Mouse (Mus musculus) heart, embryonic 13.5 days (tissue): ENCODE data around the gene Fbxl21. TPM values are rescaled to one million over a fixed set of nuclear protein-coding genes. Genes with fewer than 3 reads are reported as not detected.
A peak's percentile ranks its signal among the peaks of the same experiment; 100 is the strongest.

Source experiments
- ATAC-seq: fragments of 200-750 bp; cut with Nextera tagmentation; 2 replicates; pipeline ENCODE4 v1.8.0; 2017; ENCODE audit warnings: moderate TSS enrichment; ENCODE audit not compliant: insufficient number of reproducible peaks, low FRiP score, low TSS enrichment; ENCODE audit errors: extremely low read depth
- H3K27ac ChIP-seq: fragments of 300-500 bp; sonication (generic); replicated peaks from 2 replicates; pipeline ENCODE4 v1.5.1; 2015; ENCODE audit warnings: moderate library complexity, mild to moderate bottlenecking, inconsistent platforms
- H3K27me3 ChIP-seq: fragments of 300-500 bp; sonication (generic); replicated peaks from 2 replicates; pipeline ENCODE4 v1.6.1; 2015; ENCODE audit warnings: mild to moderate bottlenecking, inconsistent platforms
- H3K36me3 ChIP-seq: fragments of 300-500 bp; sonication (generic); 2 replicates; pipeline ENCODE4 v1.6.1; 2015; ENCODE audit warnings: mild to moderate bottlenecking, inconsistent platforms
- H3K4me1 ChIP-seq: fragments of 300-500 bp; sonication (generic); 2 replicates; pipeline ENCODE4 v1.6.1; 2015; ENCODE audit warnings: inconsistent platforms
- H3K4me2 ChIP-seq: fragments of 300-500 bp; sonication (generic); 2 replicates; pipeline ENCODE4 v1.6.1; 2015; ENCODE audit warnings: inconsistent platforms, mild to moderate bottlenecking, moderate library complexity
- H3K4me3 ChIP-seq: fragments of 300-500 bp; sonication (generic); 2 replicates; pipeline ENCODE4 v1.5.1; 2015; ENCODE audit warnings: moderate library complexity, mild to moderate bottlenecking, inconsistent platforms
- H3K9ac ChIP-seq: fragments of 300-500 bp; sonication (generic); 2 replicates; pipeline ENCODE4 v1.6.1; 2015; ENCODE audit warnings: inconsistent platforms, mild to moderate bottlenecking, moderate library complexity
- H3K9me3 ChIP-seq: fragments of 300-500 bp; sonication (generic); 2 replicates; pipeline ENCODE4 v1.6.1; 2016; ENCODE audit warnings: inconsistent platforms
- WGBS: fragments of 180-500 bp; shearing (Covaris S2); methylation state at CpG from one replicate; pipeline ENCODE4 v1.1.7; 2015; ENCODE audit warnings: mixed read lengths; 5-methylcytosine and 5-hydroxymethylcytosine counted together
- polyA plus RNA-seq: library from polyadenylated mRNA; unstranded; fragments of >200 nt; fragmentation: Nextera tagmentation; extraction: Ambion mirVana; gene quantifications from 2 replicates; pipeline ENCODE4 v1.2.1, GENCODE M21; 2015

Gene Fbxl21
- polyA plus RNA-seq, result 1.1 and 1.6 TPM in 2 replicates

DNA sequence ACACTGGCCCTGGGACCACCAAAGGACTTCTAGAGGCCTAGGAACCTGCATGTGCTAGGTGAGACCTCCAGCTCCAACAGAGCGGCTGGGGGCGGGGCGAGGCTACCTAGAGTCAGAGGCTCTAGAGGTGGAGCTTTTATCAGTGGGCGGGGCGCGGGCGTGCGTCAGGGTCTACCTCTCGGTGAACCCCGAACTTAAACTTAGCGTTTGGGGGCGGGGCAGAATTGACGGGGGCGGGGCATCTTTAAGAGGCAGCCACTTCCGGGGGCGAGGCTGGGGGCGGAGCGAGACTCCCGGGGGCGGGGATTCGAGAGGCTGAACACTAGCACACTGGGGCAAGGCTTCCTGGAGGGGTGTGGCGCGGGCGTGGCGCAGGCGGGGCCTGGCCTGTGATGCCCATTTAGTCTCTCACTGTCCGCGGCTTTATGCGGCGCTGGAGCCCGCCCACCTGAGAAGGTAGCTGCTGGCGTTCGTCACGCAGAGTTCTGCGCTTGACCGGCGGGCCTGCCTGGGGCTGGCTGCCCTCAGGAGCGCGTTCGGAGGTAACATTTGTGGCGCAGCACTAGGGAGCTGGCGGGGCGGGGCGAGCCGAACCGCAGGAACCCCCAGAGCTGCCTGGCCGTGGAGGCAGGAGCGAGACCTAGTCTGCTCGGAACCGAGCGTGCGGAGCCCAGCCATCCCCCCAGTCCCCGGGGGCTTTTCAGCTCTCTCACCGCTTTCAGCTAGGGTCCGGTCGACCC, at the start of gene Fbxl21:
Gene Fbxl21 (plus strand): TSS at position 392 of the 740 bp plus-strand sequence.
- Histone ChIP-seq H3K4me3 (peak within 1 kb of the TSS; percentile 78), H3K4me1 (peaks cover 3% of the 10 kb centered on the region)
- ATAC-seq, result peak; percentile 97

DNA sequence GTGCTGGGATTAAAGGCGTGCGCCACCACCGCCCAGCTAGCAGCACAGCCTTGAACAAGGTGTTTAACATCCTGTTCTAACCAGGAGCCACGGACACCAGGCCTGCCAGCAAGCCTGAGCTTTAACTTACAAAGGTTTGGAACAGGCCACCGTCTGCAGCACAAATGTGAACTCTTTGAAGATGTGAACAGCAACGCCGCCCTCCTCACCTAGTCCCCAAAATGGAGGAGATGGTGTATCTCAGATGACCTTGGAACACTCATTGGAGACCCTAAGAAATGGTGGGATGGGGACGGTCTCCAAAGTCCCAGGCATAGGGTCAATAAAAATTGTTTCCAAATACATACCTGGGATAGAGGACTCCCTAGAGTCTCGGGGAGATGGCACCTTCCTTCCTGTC, 49.6 kb upstream of the Fbxl21 start:
- no peak for ATAC-seq
- H3K4me3 ChIP-seq, result no peak overlapping the region
- WGBS, result 80% methylated on average over 9 of the region's 9 CpGs
- no peak overlapping the region for H3K27ac ChIP-seq
- H3K4me1 ChIP-seq, result peaks cover 7% of the 10 kb centered on the region
- H3K9ac ChIP-seq, result no peak overlapping the region
- no peaks in the 10 kb centered on the region for H3K36me3 ChIP-seq
- peaks cover 19% of the 10 kb centered on the region for H3K27me3 ChIP-seq
- no peaks in the 10 kb centered on the region for H3K9me3 ChIP-seq
- H3K4me2 ChIP-seq, result no peak overlapping the region

More for the DNA sequence above, at the start of gene Fbxl21:
- Histone ChIP-seq H3K9ac (peak within 1 kb of the TSS; percentile 84), H3K27ac (0 out of 2 replicates have a peak within 1 kb of the TSS, but pooled peaks have one; percentile 21), H3K9me3 (no peaks in the 10 kb centered on the region), H3K4me2 (peak within 1 kb of the TSS; percentile 99), H3K27me3 (no peaks in the 10 kb centered on the region), H3K36me3 (no peaks in the 10 kb centered on the region)
- WGBS, result 2% methylated on average over 56 of the region's 56 CpGs

DNA sequence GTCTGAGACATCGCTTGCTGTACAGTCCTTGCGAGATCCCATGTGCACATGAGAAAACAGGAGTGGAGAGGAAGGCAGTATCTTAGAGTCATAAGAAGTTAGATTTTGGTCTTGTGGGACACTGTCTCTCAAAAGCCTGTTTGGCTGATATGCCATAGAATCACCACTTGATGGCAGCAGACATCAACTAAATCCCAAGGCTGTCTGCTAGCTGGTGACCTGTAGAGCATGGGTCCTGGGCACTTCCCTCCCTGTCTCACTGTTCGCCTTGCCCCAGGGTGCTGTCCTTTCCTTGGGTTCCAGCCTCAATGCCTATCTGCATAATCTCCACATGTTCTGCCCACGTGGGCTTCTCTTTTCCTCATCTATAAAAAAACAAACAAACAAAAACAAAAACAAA, 46.9 kb upstream of the Fbxl21 start:
- no peak overlapping the region for H3K27ac ChIP-seq
- H3K4me2 ChIP-seq, result no peak overlapping the region
- no peak overlapping the region for H3K4me3 ChIP-seq
- no peak overlapping the region for H3K9ac ChIP-seq
- H3K27me3 ChIP-seq, result peaks cover 19% of the 10 kb centered on the region
- 24% methylated on average over 4 of the region's 4 CpGs for WGBS
- no peak for ATAC-seq
- H3K4me1 ChIP-seq, result peaks cover 11% of the 10 kb centered on the region
- no peaks in the 10 kb centered on the region for H3K9me3 ChIP-seq
- H3K36me3 ChIP-seq, result no peaks in the 10 kb centered on the region

DNA sequence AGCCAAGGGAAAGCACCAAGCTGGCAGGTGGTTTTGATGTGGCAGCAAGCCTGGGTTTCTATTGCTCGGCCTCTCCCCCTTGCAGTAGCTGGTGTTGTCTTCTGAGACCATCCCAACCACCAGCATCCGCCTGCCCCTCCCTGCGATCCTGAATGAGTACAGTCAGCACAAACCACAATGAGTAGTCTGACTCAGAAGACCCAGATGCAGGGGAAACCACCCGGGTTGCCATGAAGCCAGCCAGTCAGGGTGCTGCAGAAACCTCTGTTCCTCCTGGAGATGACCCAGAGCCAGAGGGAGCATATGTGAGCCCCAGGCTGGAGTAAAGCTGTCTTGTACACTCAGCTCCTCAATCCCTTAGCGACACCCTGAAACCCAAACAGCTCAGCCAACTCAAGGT, 45.5 kb upstream of the Fbxl21 start:
- Histone ChIP-seq H3K4me2 (no peak overlapping the region), H3K27ac (no peak overlapping the region), H3K9me3 (no peaks in the 10 kb centered on the region), H3K9ac (no peak overlapping the region), H3K4me3 (no peak overlapping the region), H3K27me3 (peaks cover 19% of the 10 kb centered on the region; the same call in 1 of the 2 replicates), H3K36me3 (no peaks in the 10 kb centered on the region), H3K4me1 (peaks cover 11% of the 10 kb centered on the region)
- no peak for ATAC-seq
- WGBS, result 61% methylated on average over 5 of the region's 5 CpGs

DNA sequence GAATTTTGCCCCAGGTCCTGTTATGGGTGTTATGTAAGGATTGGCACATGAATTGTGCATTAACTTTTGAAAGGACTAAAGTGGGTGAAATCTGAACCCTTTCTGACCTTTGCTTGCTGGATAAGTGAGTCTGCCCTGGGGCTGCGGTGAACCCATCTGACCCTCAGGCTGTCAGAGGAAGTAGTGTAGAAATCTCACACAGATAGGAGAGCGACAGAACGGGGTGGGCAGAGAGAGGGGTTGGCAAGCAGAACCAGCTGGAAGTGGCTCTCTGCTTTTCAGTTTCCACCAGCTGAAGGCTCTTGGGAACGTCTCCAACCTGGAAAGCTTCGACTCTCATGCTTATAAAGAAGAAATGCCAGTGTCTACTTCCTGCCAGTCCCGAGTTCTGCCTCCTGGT, 45.0 kb upstream of the Fbxl21 start:
- no peak for ATAC-seq
- Histone ChIP-seq H3K9me3 (no peaks in the 10 kb centered on the region), H3K4me1 (peaks cover 11% of the 10 kb centered on the region), H3K4me2 (no peak overlapping the region), H3K27ac (no peak overlapping the region), H3K36me3 (no peaks in the 10 kb centered on the region), H3K9ac (no peak overlapping the region), H3K4me3 (no peak overlapping the region), H3K27me3 (peaks cover 19% of the 10 kb centered on the region; the same call in 1 of the 2 replicates)
- WGBS, result 18% methylated on average over 6 of the region's 6 CpGs

DNA sequence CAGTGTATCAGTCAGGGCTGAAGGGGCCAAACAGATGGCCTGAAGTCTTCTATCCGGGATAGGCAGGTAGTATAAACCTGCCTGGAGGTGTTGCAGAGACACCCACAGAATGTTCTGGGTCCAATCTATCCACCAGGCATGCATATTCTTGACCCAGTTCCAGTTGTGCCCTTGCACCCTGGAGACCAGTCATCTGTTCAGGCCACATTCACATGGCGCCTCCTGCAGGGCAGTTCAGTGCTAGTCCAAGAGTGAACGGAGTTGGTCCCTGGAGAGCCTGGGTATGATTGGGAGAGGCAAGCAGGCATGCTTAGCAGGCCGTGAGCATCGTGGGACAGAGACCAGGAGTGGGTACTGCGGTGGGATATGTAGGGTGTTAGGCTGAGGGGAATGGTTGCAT, 44.2 kb upstream of the Fbxl21 start:
- no peak overlapping the region for H3K27ac ChIP-seq
- H3K9me3 ChIP-seq, result no peaks in the 10 kb centered on the region
- H3K9ac ChIP-seq, result no peak overlapping the region
- no peak overlapping the region for H3K4me3 ChIP-seq
- ATAC-seq, result no peak
- no peaks in the 10 kb centered on the region for H3K36me3 ChIP-seq
- peaks cover 11% of the 10 kb centered on the region for H3K4me1 ChIP-seq
- no peak overlapping the region for H3K4me2 ChIP-seq
- peaks cover 16% of the 10 kb centered on the region; the same call in 1 of the 2 replicates for H3K27me3 ChIP-seq
- WGBS, result 73% methylated on average over 6 of the region's 6 CpGs

DNA sequence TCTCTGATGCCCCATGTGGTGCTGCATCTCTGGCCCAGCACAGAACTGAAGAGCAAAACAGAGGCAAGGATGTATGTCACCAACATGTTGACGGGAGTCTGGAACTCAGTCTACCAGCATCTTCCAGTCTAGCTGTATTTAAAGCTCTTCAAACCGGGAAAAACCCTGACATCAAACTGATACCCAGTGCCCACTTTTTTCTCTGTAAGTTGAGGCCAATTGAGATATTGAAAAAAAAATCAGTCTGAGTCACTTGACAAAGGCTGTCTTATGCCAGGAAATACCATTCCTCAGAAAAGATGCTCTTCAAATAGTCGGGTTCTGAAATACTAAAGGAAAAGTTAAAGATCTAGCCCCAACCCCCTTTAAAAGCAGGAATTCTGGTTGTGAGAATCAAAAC, 40.1 kb upstream of the Fbxl21 start, which contains the start of gene Il9:
Gene Il9 (minus strand): TSS at position 101 of the 400 bp plus-strand sequence.
- Histone ChIP-seq H3K9ac (no peak within 1 kb of the TSS), H3K4me3 (no peak within 1 kb of the TSS), H3K9me3 (no peaks in the 10 kb centered on the region), H3K36me3 (no peaks in the 10 kb centered on the region), H3K27me3 (no peaks in the 10 kb centered on the region), H3K4me1 (peaks cover 9% of the 10 kb centered on the region), H3K27ac (no peak within 1 kb of the TSS), H3K4me2 (no peak within 1 kb of the TSS)
- 57% methylated on average over 3 of the region's 3 CpGs for WGBS
- no peak for ATAC-seq

DNA sequence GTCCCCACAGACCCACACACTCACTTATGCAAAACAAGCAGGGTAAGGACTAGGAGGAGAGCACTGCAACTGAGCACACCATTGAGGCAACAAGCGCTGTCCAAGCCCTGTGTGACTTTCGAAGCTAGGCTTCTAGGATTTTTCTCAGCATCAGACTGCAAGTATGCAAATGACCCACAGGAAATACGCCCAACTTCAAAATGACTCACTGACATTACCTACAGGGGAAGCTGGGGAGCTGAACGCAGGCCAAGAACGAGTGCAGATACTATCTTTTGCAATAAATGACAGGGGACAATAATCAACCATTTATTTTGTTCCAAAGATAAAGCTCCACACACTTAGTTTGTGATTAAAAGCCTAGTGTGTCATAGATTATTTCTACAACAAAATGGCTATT, 34.3 kb upstream of the Fbxl21 start:
- Histone ChIP-seq H3K27ac (no peak overlapping the region), H3K4me1 (no peaks in the 10 kb centered on the region)
- 60% methylated on average over 5 of the region's 5 CpGs for WGBS

DNA sequence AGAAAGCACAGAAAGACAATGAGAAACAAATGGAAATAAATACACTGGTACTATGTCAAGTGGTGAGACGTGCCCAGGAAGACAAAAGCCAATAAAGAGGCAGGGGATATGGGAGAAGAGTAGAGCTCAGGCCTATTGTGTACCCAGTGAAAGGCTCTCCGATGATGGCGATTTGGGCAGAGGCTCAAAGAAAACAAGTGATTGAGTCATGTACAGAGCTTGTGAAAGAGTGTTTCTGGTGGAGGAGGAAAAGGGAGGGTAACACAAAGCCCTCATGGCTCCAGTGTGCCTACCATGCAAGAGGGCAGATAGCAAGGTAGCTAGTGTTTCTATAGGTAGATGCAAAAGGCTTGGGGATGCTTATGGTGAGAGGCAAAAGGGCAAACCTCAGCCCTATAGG, 27.8 kb upstream of the Fbxl21 start:
- no peak for ATAC-seq
- Histone ChIP-seq H3K27me3 (no peaks in the 10 kb centered on the region), H3K9ac (no peak overlapping the region), H3K4me2 (no peak overlapping the region), H3K4me1 (no peaks in the 10 kb centered on the region), H3K9me3 (peaks cover 4% of the 10 kb centered on the region; the same call in 1 of the 2 replicates), H3K27ac (no peak overlapping the region), H3K36me3 (no peaks in the 10 kb centered on the region), H3K4me3 (no peak overlapping the region)
- 60% methylated on average over 3 of the region's 3 CpGs for WGBS

More for the DNA sequence above, 34.3 kb upstream of the Fbxl21 start:
- H3K4me3 ChIP-seq, result no peak overlapping the region
- no peaks in the 10 kb centered on the region for H3K27me3 ChIP-seq
- no peak overlapping the region for H3K9ac ChIP-seq
- no peaks in the 10 kb centered on the region for H3K36me3 ChIP-seq
- no peak for ATAC-seq
- H3K4me2 ChIP-seq, result no peak overlapping the region
- no peaks in the 10 kb centered on the region for H3K9me3 ChIP-seq

DNA sequence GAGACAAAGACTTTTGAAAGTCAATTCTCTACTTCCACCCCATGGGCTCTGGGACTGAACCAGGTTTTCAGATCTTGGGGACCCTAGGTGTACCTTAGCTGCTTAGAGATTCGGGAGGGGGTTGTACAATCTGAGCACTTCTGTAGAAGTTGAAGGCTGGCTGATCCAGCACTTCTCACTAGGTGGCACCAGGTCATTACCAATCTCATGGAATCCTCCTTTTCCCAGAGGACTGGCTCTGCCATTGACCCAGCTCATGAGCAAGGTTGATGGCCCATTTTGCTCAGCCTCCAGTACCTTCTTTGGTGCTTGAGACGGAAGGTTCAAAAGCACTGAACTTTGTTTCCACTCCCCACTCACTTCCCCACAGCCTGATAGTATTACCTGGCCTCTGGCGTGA, 22.1 kb upstream of the Fbxl21 start:
- no peak overlapping the region for H3K9ac ChIP-seq
- no peak overlapping the region for H3K4me2 ChIP-seq
- ATAC-seq, result no peak
- WGBS, result 55% methylated on average over 3 of the region's 3 CpGs
- H3K9me3 ChIP-seq, result peaks cover 4% of the 10 kb centered on the region; the same call in 1 of the 2 replicates
- H3K27me3 ChIP-seq, result 0 out of 2 replicates have a peak, but pooled peaks cover 3% of the 10 kb centered on the region
- H3K4me1 ChIP-seq, result no peaks in the 10 kb centered on the region
- no peak overlapping the region for H3K4me3 ChIP-seq
- no peaks in the 10 kb centered on the region for H3K36me3 ChIP-seq
- H3K27ac ChIP-seq, result no peak overlapping the region

DNA sequence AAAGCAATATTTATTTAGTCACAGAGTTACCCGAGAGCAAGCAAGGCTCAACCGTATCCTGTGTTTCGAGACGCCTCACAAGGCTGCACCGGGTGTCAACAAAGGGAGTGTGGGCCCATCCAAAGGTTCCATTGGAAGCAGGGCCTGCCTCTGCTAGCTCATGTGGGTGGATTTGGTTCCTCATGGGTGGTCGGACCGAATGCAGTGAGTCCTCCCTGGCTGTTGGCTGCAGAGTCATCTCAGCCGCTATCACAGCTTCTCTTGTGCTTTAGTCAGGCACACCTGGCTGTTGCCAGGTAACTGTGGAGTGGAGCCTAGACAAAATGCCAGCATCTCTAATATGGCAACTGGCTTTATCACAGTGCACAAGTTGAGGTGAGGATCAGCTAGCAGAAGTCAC, 21.6 kb upstream of the Fbxl21 start:
- ATAC-seq, result no peak
- Histone ChIP-seq H3K4me3 (no peak overlapping the region), H3K9ac (no peak overlapping the region), H3K27ac (no peak overlapping the region), H3K4me1 (no peaks in the 10 kb centered on the region), H3K36me3 (no peaks in the 10 kb centered on the region), H3K9me3 (peaks cover 4% of the 10 kb centered on the region; the same call in 1 of the 2 replicates), H3K27me3 (0 out of 2 replicates have a peak, but pooled peaks cover 3% of the 10 kb centered on the region), H3K4me2 (no peak overlapping the region)
- 78% methylated on average over 8 of the region's 8 CpGs for WGBS
